Mouse (Mus musculus) lung, postnatal 0 days (tissue): ENCODE results near the gene Cfap300. TPM values are rescaled to one million over a fixed set of nuclear protein-coding genes. Genes with fewer than 3 reads are reported as not detected.

Source experiments
- ATAC-seq: fragments of 200-750 bp; cut with Nextera tagmentation; 2 replicates; pipeline ENCODE4 v1.8.0; 2017; ENCODE audit warnings: moderate library complexity
- DNase-seq: peaks from one replicate; pipeline ENCODE4 v3.0.0-alpha.2; 2016; ENCODE audit warnings: low spot score
- H3K27ac ChIP-seq: fragments of 300-500 bp; sonication (generic); 2 replicates; pipeline ENCODE4 v1.5.1; 2014; ENCODE audit warnings: antibody characterized with exemption, mild to moderate bottlenecking, low read length, mixed read lengths
- H3K27me3 ChIP-seq: fragments of 300-500 bp; sonication (generic); replicated peaks from 2 replicates; pipeline ENCODE4 v1.6.1; 2014; ENCODE audit warnings: low read length, mixed read lengths; ENCODE audit not compliant: insufficient read depth
- H3K36me3 ChIP-seq: fragments of 300-500 bp; sonication (generic); 2 replicates; pipeline ENCODE4 v1.6.1; 2014; ENCODE audit warnings: low read length, mixed read lengths; ENCODE audit not compliant: insufficient read depth
- H3K4me1 ChIP-seq: fragments of 300-500 bp; sonication (generic); 2 replicates; pipeline ENCODE4 v1.6.1; 2014; ENCODE audit warnings: antibody characterized with exemption, low read depth, low read length, mixed read lengths; ENCODE audit not compliant: insufficient read depth
- H3K4me2 ChIP-seq: fragments of 300-500 bp; sonication (generic); replicated peaks from 2 replicates; pipeline ENCODE4 v1.6.1; 2014; ENCODE audit warnings: low read depth, mild to moderate bottlenecking, low read length, moderate library complexity, mixed read lengths
- H3K4me3 ChIP-seq: fragments of 300-500 bp; sonication (generic); 2 replicates; pipeline ENCODE4 v1.5.1; 2014; ENCODE audit warnings: low read depth, low read length
- H3K9ac ChIP-seq: fragments of 300-500 bp; sonication (generic); replicated peaks from 2 replicates; pipeline ENCODE4 v1.6.1; 2014; ENCODE audit warnings: low read depth, mild to moderate bottlenecking
- H3K9me3 ChIP-seq: fragments of 300-500 bp; sonication (generic); 2 replicates; pipeline ENCODE4 v1.6.1; 2016; ENCODE audit warnings: low read length, mixed read lengths
- CTCF ChIP-seq: IDR thresholded peaks from 2 replicates; pipeline ENCODE4 v1.5.1; 2016; ENCODE audit warnings: antibody characterized with exemption, mild to moderate bottlenecking
- EP300 ChIP-seq: IDR thresholded peaks from 2 replicates; pipeline ENCODE4 v1.6.1; 2016; ENCODE audit warnings: antibody characterized with exemption, mild to moderate bottlenecking, control low read depth
- WGBS: fragments of 180-500 bp; shearing (Covaris S2); extraction: QIAGEN DNeasy Blood & Tissue Kit; methylation state at CpG from one replicate; pipeline ENCODE4 v1.1.7; 2014; 5-methylcytosine and 5-hydroxymethylcytosine counted together
- polyA plus RNA-seq: library from polyadenylated mRNA; unstranded; fragments of >200 nt; fragmentation: Nextera tagmentation; extraction: Ambion mirVana; gene quantifications from 2 replicates; pipeline ENCODE4 v1.2.1, GENCODE M21; 2015

Cfap300 gene
- polyA plus RNA-seq: 5.1 and 6.5 TPM in 2 replicates

DNA sequence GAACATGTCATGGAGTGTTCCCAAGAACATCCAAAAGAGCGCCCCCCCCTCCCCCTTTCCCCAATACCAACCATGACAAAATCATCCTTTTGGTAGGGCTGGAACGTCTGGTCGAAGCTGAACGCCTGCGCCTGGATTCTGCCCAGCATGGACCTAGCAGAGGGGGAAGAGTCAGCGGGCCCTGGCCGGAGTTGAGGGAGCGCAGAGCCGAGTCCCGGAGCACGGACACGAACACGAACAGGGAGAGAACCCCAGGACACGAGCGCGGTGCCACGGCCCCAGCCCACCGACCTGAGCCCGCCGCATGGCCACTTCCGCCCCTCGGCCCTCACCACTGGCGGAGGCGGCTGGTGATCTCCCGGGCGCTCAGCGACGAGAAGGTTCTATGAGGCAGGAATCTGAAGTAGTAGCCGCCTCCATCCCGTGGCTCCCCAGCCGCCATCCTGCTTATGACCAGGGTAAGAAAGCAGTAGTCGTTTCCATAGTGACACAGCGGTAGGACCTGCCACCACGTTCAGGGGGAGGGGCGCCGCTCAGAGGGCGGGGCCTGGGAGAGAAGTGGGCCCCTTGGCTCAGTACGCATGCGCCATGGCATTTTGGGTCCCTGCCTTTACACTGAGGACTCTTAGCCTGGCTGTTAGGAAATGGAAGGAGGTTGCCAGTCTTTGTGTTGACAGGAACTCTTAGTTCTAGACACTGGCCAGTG, at the start of gene Cfap300:
Gene Cfap300 (minus strand): TSS at position 486 of the 706 bp plus-strand sequence.
- DNase-seq: peak; percentile 97
- TF ChIP-seq CTCF: no peak
- no peak for TF ChIP-seq EP300
- Histone ChIP-seq H3K4me3 (peak within 1 kb of the TSS; percentile 69), H3K9me3 (no peaks in the 10 kb centered on the region), H3K4me2 (peak within 1 kb of the TSS; percentile 82), H3K27ac (peak within 1 kb of the TSS; percentile 73), H3K9ac (peak within 1 kb of the TSS; percentile 36; the same call in 1 of the 2 replicates), H3K27me3 (no peaks in the 10 kb centered on the region), H3K4me1 (no peaks in the 10 kb centered on the region), H3K36me3 (no peaks in the 10 kb centered on the region)
- ATAC-seq: peak; percentile 98
- WGBS: under 1% methylated on average over 38 of the region's 39 CpGs

DNA sequence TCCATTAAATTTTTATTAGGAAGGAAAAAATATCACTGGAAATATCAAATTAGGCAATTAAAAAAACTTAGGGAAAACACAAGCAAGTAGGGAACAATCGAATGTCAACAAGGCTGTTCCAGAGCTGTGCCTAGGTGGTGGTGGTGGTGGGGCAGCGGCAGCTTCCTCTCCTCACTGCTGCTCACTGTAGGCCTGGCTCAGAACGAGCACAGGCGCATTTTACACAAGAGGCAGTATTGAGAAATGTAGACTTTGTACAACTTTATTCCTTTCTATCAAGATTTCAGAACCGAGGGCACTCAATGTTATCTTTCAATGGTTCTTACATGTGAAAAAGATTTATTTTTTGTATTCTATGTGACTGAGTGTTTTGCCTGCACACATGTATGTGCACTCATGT, 36.3 kb upstream of the Cfap300 start:
- TF ChIP-seq CTCF: no peak
- DNase-seq (no peak), ATAC-seq (no peak)
- Histone ChIP-seq H3K9me3 (no peaks in the 10 kb centered on the region), H3K4me1 (no peaks in the 10 kb centered on the region), H3K4me2 (no peak overlapping the region), H3K27ac (no peak overlapping the region), H3K9ac (no peak overlapping the region), H3K4me3 (no peak overlapping the region), H3K36me3 (no peaks in the 10 kb centered on the region), H3K27me3 (no peaks in the 10 kb centered on the region)
- WGBS: 72% methylated on average over 5 of the region's 5 CpGs

DNA sequence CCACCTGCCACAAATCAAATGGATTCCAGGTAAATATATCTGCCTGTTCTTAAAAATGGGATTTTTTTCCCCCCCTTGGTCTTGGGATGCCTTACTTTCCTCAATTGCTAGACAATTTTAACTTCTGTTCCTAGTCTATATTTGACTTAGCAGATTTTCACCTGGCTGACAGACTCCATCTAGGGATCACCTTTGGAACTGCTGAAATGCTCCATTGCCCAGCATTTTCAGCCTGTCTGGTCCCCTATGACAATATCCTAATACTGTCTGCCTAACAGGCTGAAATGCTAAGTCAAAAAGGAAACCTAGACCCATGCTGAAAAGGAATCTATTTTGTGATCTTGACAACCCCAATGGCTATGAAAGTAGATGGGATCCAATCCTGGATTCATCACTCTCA, 31.7 kb upstream of the Cfap300 start:
- H3K36me3 ChIP-seq: no peaks in the 10 kb centered on the region
- no peak overlapping the region for H3K4me2 ChIP-seq
- ATAC-seq (no peak), DNase-seq (peak; percentile 22)
- H3K9ac ChIP-seq: no peak overlapping the region
- no peaks in the 10 kb centered on the region for H3K9me3 ChIP-seq
- no peaks in the 10 kb centered on the region for H3K4me1 ChIP-seq
- TF ChIP-seq EP300 (no peak), CTCF (peak; percentile 66)
- no peak overlapping the region for H3K27ac ChIP-seq
- no peak overlapping the region for H3K4me3 ChIP-seq
- H3K27me3 ChIP-seq: no peaks in the 10 kb centered on the region

DNA sequence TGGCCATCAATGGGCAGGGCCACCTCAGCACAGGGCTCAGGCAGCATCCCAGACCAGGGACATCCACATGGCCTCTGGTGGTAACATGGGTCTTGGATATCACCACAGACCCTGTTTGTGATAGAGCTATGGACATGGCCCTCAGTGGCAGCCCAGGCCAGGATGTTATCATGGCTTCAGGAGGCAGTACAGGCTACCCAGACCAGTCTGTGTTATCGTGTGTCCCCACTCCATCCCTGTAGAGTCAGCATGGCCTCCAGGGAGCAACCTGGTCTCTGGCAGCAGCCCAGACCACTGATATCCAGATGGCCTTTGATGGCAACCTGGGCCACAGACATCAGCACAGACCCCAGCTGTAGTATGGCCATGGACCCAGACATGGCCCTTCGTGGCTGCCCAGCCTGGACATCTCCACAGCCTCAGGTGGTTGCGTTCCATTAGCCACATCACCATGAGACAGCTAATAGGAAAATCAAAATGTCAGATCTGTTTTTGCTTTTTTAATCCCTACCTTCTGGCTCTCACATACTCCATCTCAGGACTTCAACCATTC, 30.7 kb upstream of the Cfap300 start:
- H3K4me2 ChIP-seq: no peak overlapping the region
- H3K36me3 ChIP-seq: no peaks in the 10 kb centered on the region
- ATAC-seq: no peak
- TF ChIP-seq CTCF (no peak), EP300 (no peak)
- H3K27me3 ChIP-seq: no peaks in the 10 kb centered on the region
- DNase-seq: no peak
- no peak overlapping the region for H3K9ac ChIP-seq
- H3K4me3 ChIP-seq: no peak overlapping the region
- no peak overlapping the region for H3K27ac ChIP-seq
- 97% methylated on average over 3 of the region's 3 CpGs for WGBS
- H3K4me1 ChIP-seq: no peaks in the 10 kb centered on the region
- no peaks in the 10 kb centered on the region for H3K9me3 ChIP-seq

DNA sequence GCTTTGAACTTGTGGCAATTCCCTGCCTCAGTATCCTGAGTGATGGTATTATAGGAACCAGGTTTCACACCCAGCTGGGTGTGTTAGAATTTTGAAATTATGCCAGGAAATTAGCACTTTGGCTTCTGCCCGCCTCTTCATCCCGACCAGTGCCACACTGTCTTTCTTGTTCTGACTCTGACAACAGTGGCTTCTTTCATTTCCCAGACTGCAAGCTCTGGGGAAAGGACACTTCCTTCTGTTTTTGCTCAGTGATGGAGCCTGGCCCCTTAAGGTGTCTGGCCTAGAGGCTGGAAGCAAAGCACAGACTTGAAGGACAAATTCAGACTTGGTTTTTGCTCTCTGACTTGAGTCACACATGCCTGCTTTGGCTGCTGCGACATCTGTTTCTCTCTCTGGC, 17.0 kb upstream of the Cfap300 start:
- H3K4me2 ChIP-seq: no peak overlapping the region
- H3K9ac ChIP-seq: no peak overlapping the region
- TF ChIP-seq EP300: no peak
- TF ChIP-seq CTCF: no peak
- H3K27me3 ChIP-seq: no peaks in the 10 kb centered on the region
- 60% methylated on average over 3 of the region's 3 CpGs for WGBS
- no peak overlapping the region for H3K4me3 ChIP-seq
- DNase-seq (no peak), ATAC-seq (no peak)
- no peaks in the 10 kb centered on the region for H3K4me1 ChIP-seq
- no peak overlapping the region for H3K27ac ChIP-seq
- H3K9me3 ChIP-seq: no peaks in the 10 kb centered on the region
- no peaks in the 10 kb centered on the region for H3K36me3 ChIP-seq

DNA sequence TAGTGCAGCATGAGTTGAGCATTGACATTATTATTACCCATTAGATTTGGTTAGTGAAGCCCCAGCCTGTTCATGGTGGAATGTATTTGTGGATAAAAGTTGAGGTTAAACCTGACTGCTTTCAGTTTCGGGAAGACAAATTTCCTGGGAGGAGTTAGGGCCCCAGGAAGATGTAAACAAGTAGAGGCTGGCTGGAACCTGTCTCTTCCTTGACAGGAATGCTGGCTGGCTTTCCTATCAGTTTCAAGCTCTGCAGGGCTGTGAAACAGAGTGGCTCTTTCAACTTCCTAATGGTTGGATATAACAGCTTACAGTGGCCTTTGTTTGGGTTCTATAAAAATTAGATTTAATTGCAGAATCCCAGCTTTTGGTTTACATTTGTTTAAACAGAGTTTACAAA, 12.2 kb upstream of the Cfap300 start:
- Histone ChIP-seq H3K9ac (no peak overlapping the region), H3K36me3 (no peaks in the 10 kb centered on the region), H3K4me1 (no peaks in the 10 kb centered on the region), H3K27me3 (no peaks in the 10 kb centered on the region), H3K4me3 (no peak overlapping the region), H3K27ac (no peak overlapping the region), H3K4me2 (no peak overlapping the region), H3K9me3 (no peaks in the 10 kb centered on the region)
- 3% methylated on average over 1 of the region's 1 CpGs for WGBS
- ATAC-seq: no peak
- TF ChIP-seq EP300 (no peak), CTCF (no peak)
- no peak for DNase-seq
